Mouse (Mus musculus) midbrain, embryonic 11.5 days (tissue): Measurements from ENCODE around the gene Ifna5. TPM values are rescaled to one million over a fixed set of nuclear protein-coding genes. Genes with fewer than 3 reads are reported as not detected.

Experiments
- ATAC-seq: fragments of 200-750 bp; cut with Nextera tagmentation; 2 replicates; pipeline ENCODE4 v1.8.0; 2017; ENCODE audit warnings: moderate TSS enrichment, moderate library complexity; ENCODE audit not compliant: low FRiP score
- DNase-seq: peaks from one replicate; pipeline ENCODE4 v3.0.0; 2015; ENCODE audit warnings: low spot score; ENCODE audit errors: missing footprints
- H3K27ac ChIP-seq: fragments of 300-500 bp; sonication (generic); 2 replicates; pipeline ENCODE4 v1.5.1; 2014; ENCODE audit warnings: low read depth, low read length
- H3K27me3 ChIP-seq: fragments of 300-500 bp; sonication (generic); 2 replicates; pipeline ENCODE4 v1.6.1; 2014; ENCODE audit warnings: mild to moderate bottlenecking, low read length, moderate library complexity, mixed read lengths; ENCODE audit not compliant: control insufficient read depth, insufficient read depth
- H3K36me3 ChIP-seq: fragments of 300-500 bp; sonication (generic); 2 replicates; pipeline ENCODE4 v1.6.1; 2014; ENCODE audit warnings: mild to moderate bottlenecking, low read length, moderate library complexity, mixed read lengths; ENCODE audit not compliant: control insufficient read depth, insufficient read depth
- H3K4me1 ChIP-seq: fragments of 300-500 bp; sonication (generic); 2 replicates; pipeline ENCODE4 v1.6.1; 2014; ENCODE audit warnings: low read length; ENCODE audit not compliant: control insufficient read depth, insufficient read depth
- H3K4me2 ChIP-seq: fragments of 300-500 bp; sonication (generic); 2 replicates; pipeline ENCODE4 v1.6.1; 2014; ENCODE audit warnings: mild to moderate bottlenecking, moderate library complexity
- H3K4me3 ChIP-seq: fragments of 300-500 bp; sonication (generic); 2 replicates; pipeline ENCODE4 v1.5.1; 2014; ENCODE audit warnings: low read depth, low read length
- H3K9ac ChIP-seq: fragments of 300-500 bp; sonication (generic); 2 replicates; pipeline ENCODE4 v1.6.1; 2014; ENCODE audit warnings: low read length
- H3K9me3 ChIP-seq: fragments of 300-500 bp; sonication (generic); 2 replicates; pipeline ENCODE4 v1.6.1; 2016; ENCODE audit warnings: low read length; ENCODE audit not compliant: control insufficient read depth
- WGBS: fragments of 180-500 bp; shearing (Covaris S2); extraction: QIAGEN DNeasy Blood & Tissue Kit; methylation state at CpG from one replicate; pipeline ENCODE4 v1.1.7; 2014; 5-methylcytosine and 5-hydroxymethylcytosine counted together
- polyA plus RNA-seq: library from polyadenylated mRNA; unstranded; fragments of >200 nt; fragmentation: Nextera tagmentation; extraction: Ambion mirVana; gene quantifications from 2 replicates; pipeline ENCODE4 v1.2.1, GENCODE M21; 2014

Ifna5 gene
- polyA plus RNA-seq, 1 experiment from 2014 or later = not detected

DNA sequence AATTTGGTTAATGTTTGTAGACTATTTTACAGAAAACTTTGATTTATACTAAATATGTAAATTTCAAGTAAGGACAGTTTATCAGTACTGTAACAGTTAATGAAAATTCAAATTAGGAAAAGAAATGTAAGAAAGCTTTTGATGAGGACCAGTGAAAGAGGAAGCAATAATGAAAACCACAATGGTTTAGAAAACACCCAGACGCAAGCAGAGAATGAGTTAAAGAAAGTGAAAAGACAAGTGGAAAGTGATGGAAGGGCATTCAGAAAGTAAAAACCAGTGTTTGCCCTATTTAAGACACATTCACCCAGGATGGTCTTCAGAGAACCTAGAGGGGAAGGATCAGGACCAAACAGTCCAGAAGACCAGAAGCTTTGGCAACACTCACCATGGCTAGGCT lies 14.4 kb downstream of the Ifna5 start, which contains the start of gene Ifna1:
TSS of gene Ifna1 (plus strand) at position 390 of the 400 bp plus-strand sequence.
- Histone ChIP-seq H3K4me3 (no peak within 1 kb of the TSS), H3K4me2 (no peak within 1 kb of the TSS), H3K9ac (no peak within 1 kb of the TSS), H3K4me1 (no peaks in the 10 kb centered on the region), H3K27ac (no peak within 1 kb of the TSS), H3K9me3 (no peaks in the 10 kb centered on the region), H3K36me3 (no peaks in the 10 kb centered on the region), H3K27me3 (no peaks in the 10 kb centered on the region)
- ATAC-seq (no peak), DNase-seq (no peak)
- WGBS = 90% methylated on average over 1 of the region's 1 CpGs

DNA sequence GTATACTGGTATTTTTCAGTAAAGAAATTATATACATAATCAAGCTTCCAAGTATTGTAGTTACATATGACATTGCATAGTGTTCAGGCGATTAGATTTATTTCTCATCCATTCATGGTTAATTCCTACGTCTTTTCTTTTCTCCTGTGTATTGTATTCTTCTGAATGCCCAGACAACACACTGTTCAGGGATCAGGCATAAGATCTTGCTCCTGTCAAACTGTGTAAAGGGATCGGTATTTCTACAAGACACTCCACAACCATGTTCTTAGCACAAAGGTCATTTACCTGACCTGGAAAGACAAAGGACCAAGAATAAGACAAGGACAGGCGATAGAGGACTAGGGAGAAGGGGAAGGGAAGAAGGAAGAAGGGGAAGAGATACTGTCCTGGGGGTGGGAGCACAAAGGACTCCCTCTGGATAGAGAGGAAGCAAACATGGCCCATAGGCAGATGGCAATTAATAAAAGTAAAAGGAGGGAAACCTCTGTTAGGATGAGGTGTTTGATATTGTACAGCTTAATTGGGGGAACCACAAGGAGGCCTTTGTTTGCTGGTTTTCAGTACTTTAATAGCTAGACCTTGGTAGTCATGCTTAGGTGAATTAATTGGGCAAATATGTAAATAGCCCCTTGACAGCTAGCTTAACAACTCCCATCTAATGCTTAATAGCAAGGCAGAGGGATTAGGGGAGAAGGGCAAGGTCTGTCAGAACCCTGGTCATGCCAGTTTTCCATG lies 15.9 kb downstream of the Ifna5 start:
- no peaks in the 10 kb centered on the region for H3K36me3 ChIP-seq
- no peak overlapping the region for H3K27ac ChIP-seq
- H3K27me3 ChIP-seq = no peaks in the 10 kb centered on the region
- no peak for DNase-seq
- H3K9ac ChIP-seq = no peak overlapping the region
- no peaks in the 10 kb centered on the region for H3K9me3 ChIP-seq
- no peak for ATAC-seq
- no peak overlapping the region for H3K4me3 ChIP-seq
- no peak overlapping the region for H3K4me2 ChIP-seq
- WGBS = 28% methylated on average over 4 of the region's 4 CpGs
- H3K4me1 ChIP-seq = no peaks in the 10 kb centered on the region

DNA sequence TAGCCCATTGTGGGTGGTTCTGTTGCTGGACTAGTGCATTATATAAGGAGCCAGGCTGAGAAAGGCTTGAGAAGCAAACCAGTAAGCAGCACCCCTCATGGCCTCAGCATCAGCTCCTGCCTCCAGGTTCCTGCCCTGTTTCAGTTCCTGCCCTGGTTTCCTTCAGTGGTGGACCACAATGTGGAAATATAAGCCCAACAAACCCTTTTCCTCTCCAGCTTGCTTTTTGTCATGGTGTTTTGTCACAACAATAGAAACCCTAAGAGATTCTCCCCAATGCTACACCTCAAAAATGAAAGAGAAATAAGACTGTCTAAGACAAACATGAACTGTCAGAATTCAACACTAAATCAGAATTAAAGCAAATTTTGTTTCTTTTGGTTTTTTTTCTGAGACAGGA lies 23.9 kb downstream of the Ifna5 start:
- Histone ChIP-seq H3K27ac (no peak overlapping the region), H3K36me3 (no peaks in the 10 kb centered on the region), H3K4me2 (no peak overlapping the region), H3K9ac (no peak overlapping the region), H3K9me3 (no peaks in the 10 kb centered on the region), H3K4me1 (no peaks in the 10 kb centered on the region), H3K27me3 (no peaks in the 10 kb centered on the region), H3K4me3 (no peak overlapping the region)
- no peak for DNase-seq
- no peak for ATAC-seq

DNA sequence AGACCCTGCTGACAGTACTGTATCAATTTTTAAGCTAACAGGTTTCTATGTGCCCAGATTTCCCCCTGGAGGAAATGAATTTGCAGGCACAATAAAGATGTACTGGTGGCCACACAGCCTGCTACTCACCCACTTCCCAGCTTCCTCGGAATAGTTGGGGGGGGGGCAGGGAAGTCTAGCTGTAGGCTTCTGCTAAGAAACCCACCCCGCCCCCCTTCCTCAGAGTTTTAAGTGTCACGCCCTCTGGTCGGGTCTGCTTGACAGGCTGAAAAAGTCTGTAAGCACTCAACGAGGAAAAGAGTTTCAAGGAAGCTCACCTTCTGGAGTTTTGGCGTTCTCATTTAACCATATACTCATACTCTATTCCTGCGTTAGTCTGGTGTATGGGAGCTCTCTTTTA lies 28.0 kb downstream of the Ifna5 start:
- Histone ChIP-seq H3K36me3 (no peaks in the 10 kb centered on the region), H3K9me3 (no peaks in the 10 kb centered on the region), H3K27ac (no peak overlapping the region), H3K27me3 (no peaks in the 10 kb centered on the region), H3K4me1 (no peaks in the 10 kb centered on the region), H3K9ac (no peak overlapping the region), H3K4me2 (no peak overlapping the region), H3K4me3 (no peak overlapping the region)
- WGBS = 4% methylated on average over 7 of the region's 7 CpGs
- no peak for DNase-seq
- ATAC-seq = no peak

DNA sequence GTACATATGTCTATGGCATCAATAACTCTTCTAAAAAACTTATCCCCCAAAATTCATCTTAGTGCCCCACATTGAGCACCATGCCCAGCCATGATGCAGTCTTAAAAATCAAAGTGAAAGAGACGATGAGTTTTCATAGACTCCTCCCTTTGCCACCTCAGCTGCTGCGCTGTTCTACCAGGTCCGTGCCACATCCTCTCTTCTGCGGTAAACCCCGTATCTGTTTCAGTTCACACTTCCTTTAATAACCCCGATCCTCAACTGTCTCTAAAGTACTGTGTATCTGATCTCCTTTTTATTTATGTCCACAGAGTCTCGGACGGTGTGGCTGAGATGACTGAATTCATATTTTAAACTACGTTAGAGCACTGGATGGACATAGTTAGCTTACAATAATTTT lies 29.3 kb downstream of the Ifna5 start:
- no peaks in the 10 kb centered on the region for H3K9me3 ChIP-seq
- H3K36me3 ChIP-seq = no peaks in the 10 kb centered on the region
- no peak overlapping the region for H3K4me3 ChIP-seq
- H3K27ac ChIP-seq = no peak overlapping the region
- WGBS = 71% methylated on average over 9 of the region's 9 CpGs
- ATAC-seq = no peak
- H3K4me1 ChIP-seq = no peaks in the 10 kb centered on the region
- H3K9ac ChIP-seq = no peak overlapping the region
- no peaks in the 10 kb centered on the region for H3K27me3 ChIP-seq
- DNase-seq = no peak
- no peak overlapping the region for H3K4me2 ChIP-seq

DNA sequence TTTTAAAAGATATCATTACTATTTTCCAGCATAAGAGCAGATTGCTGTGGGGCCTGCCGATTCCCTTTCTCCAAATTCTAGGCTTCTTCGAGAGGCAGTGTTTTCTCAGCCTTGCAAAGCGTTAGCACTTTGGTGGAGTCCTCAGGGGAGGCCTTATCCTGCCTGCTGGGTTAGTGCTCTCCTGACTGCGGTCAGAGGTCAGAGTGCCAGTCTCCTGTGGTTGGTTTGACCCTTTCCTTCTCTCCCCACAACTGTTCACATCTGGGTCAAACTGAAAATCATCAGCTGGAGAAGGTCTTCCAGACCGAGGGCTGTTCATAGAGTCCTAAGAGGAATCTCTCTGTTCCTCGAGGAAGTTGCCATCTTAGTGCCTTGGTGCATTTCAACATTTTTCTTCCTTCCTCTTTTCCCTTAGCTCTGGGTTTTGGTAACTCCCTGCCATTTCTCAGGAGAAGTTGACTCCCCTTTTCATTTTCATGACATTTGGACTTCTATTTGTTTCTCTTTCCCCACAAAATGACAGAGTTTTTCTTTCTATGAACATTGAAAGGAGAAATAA lies 29.8 kb downstream of the Ifna5 start:
- no peaks in the 10 kb centered on the region for H3K9me3 ChIP-seq
- no peaks in the 10 kb centered on the region for H3K27me3 ChIP-seq
- no peak overlapping the region for H3K9ac ChIP-seq
- H3K4me1 ChIP-seq = no peaks in the 10 kb centered on the region
- ATAC-seq = no peak
- H3K27ac ChIP-seq = no peak overlapping the region
- H3K36me3 ChIP-seq = no peaks in the 10 kb centered on the region
- 49% methylated on average over 6 of the region's 6 CpGs for WGBS
- H3K4me2 ChIP-seq = no peak overlapping the region
- no peak overlapping the region for H3K4me3 ChIP-seq
- DNase-seq = no peak

DNA sequence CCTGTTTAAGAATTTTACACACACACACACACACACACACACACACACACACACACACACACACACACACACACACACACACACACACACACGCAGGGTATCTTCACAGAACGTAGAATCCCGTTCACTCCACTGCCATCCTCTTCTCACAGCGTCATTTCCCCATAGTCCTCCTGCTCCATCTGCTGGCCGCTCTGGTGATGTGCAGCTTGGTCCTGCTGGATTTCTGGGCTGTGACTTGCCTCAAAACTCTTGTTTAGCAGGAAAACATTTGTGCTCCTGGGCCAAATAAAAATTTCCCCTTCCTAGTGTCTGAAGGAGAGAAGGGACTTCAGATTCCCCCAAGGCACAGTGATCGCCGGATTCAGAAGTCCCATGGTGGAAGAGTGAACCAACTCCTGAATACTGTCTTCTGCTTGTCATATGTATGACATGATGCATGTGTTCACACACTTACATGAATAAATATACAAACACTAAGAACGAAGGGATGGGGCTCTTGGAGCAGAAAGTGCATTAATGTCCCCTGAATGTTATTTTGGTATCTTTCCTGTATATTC lies 32.1 kb downstream of the Ifna5 start:
- DNase-seq (peak; percentile 97), ATAC-seq (peak; percentile 81)
- no peaks in the 10 kb centered on the region for H3K27me3 ChIP-seq
- WGBS = 2% methylated on average over 7 of the region's 8 CpGs
- H3K27ac ChIP-seq = no peak overlapping the region
- H3K9me3 ChIP-seq = no peaks in the 10 kb centered on the region
- peak overlapping the region; percentile 74 for H3K4me2 ChIP-seq
- no peaks in the 10 kb centered on the region for H3K36me3 ChIP-seq
- no peaks in the 10 kb centered on the region for H3K4me1 ChIP-seq
- H3K9ac ChIP-seq = no peak overlapping the region
- H3K4me3 ChIP-seq = peak overlapping the region; percentile 47

DNA sequence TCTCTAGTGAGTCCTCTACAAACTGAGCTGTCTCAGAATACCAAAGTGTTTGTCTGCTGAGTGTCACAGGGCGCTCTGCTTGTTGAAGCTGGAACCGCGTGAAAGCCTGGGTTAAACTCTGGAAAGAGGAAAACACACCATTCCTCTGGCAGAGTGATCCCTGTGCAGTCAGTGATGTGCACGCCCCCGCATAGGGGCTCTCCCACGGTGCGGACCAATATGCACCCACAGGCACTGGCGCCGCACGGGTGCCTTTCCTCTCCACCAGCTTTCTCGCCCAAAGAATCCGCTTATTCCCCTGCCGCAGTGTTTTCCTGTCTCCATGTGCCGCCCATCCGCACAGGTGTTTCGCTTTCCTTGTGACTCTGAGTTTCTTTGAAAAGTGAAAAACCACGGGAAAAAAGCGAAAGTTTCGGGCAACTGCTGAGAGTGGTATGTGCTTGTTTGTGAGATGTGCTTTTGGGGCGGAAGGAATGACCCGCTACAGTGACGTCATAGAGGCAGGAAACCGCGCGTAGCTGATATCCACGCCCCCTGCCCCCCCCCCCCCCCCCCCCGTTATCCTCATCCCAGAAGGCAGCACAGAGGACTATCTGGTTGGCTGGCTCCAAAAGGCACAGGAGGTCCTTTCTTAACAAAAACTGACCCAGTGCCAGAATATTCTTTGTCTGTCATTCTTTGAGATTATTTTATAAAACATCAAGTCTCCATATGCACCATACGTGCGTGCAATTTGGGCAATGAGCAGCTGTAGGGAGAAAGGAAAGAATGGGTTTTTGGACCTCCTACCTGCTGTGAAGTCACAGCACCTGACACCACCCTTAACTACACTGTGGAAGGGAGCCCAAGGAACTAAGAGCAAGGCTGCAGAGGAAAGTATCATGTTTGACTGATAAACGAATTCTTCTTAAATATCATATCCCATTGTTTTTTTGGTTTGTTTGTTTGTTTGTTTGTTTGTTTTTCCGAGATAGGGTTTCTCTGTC lies 32.9 kb downstream of the Ifna5 start:
- Histone ChIP-seq H3K4me1 (no peaks in the 10 kb centered on the region), H3K9ac (peak overlapping the region; percentile 50), H3K36me3 (no peaks in the 10 kb centered on the region), H3K27ac (no peak overlapping the region), H3K9me3 (no peaks in the 10 kb centered on the region), H3K4me3 (peak overlapping the region; percentile 47), H3K27me3 (no peaks in the 10 kb centered on the region), H3K4me2 (peak overlapping the region; percentile 74)
- ATAC-seq = peak; percentile 82
- 9% methylated on average over 31 of the region's 31 CpGs for WGBS
- peak; percentile 96 for DNase-seq
